Mouse (Mus musculus) fibroblast of lung, adult 2 months (primary cell): ENCODE data around the gene Camta1.
A peak's percentile ranks its signal among the peaks of the same experiment; 100 is the strongest.

Experiments used
- DNase-seq: peaks from one replicate; pipeline ENCODE4 v3.0.0-alpha.2; 2011; ENCODE audit warnings: low read depth

The Camta1 gene

GRCm38 (mm10) chr4:151200316-151200715 is 661.4 kb downstream of the Camta1 start:
- DNase-seq, result no peak

GRCm38 (mm10) chr4:151195126-151195525 is 666.5 kb downstream of the Camta1 start:
- DNase-seq, result no peak

DNA sequence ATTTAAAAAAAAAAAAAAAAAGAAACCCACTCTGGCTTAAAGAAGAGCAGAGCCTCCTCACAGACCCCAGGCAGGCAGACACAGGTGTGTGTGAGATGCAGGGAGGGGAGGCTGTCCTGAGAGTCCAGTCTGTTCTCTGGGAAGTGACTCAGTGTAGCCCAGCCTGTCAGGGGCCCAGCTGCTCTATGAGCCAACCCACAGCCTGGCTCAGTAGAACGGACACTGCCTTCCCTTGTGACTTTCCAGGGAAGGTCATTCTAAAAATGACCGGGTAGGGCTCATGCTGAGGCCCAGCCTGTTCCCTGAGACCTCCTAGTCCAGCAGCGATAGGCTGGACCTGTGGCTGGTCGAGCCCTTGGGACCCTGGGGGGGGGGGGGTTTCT is 667.0 kb downstream of the Camta1 start:
- no peak for DNase-seq

DNA sequence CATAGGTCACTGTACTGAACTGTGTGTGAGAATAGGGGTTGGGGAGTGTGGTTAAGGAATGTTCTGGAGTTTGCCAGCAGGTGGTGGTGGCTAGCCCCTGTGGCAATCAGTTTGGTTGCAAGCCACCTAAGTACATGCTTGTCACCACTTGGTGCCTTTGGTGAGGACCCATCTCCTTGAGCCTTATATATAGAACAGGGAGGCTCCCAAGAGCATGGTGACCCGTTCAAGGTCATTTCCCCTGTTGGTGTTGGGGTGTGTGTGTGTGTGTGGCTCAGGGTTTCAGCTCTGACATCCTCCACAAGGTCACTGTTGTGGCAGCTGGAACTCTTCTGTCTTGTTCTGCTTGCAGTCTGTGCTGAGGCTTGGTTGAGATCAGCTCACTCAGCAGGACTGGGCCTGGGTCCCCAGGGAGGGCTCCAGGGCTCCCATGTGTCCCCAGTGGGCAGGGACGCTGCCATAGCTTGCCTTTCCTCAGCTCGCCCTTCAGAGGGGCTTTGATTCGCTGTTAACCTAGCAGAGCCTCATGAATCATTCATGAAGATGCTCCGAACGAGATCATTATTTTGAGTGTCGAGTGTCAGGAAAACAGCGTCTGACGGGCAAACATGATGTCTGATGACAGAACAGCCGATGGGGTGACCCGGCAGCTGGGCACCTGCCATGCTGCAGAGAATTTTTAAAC is 667.5 kb downstream of the Camta1 start:
- DNase-seq, result no peak

DNA sequence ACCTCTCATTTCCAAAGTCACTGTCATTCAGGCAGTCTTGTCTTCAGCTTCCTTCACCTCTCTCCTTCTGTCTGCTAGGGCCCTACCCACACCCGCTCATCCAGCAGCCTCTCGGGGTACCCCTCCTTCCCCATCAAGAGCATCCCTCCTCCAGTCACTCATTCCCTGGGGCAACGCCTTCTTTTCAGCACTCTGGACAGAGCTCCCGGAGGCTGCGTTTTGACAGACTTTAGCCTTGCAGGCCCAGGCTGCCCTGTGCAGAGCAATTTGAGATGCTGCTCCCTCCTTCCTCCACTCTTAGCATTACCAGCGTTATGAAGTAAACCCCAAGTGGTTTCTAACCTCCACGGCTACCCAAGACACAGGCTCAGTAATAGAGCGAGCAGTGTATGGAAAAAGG is 675.2 kb downstream of the Camta1 start:
- DNase-seq, result no peak

DNA sequence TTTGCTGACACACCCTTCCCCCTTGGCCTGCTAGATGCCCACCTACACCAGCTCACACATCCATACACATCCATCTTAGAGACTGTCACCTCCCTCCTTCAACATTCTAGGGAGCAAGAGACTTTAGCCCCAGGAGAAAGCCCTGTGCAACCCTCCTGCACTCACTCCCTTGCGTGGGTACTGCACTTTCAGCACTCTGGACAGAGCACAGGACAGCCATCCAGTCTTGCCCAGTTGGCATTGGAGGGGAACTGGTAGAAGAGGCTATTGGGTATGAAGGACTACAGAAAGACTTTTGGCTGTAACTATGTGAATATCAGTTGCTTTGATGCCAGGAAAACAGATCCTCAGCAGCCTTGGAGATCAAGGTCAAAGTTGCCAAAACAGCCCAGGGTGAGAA is 675.9 kb downstream of the Camta1 start:
- no peak for DNase-seq

- no peak for DNase-seq
Observed at GRCm38 (mm10) chr4:151180394-151180902, 681.2 kb downstream of the Camta1 start.

DNA sequence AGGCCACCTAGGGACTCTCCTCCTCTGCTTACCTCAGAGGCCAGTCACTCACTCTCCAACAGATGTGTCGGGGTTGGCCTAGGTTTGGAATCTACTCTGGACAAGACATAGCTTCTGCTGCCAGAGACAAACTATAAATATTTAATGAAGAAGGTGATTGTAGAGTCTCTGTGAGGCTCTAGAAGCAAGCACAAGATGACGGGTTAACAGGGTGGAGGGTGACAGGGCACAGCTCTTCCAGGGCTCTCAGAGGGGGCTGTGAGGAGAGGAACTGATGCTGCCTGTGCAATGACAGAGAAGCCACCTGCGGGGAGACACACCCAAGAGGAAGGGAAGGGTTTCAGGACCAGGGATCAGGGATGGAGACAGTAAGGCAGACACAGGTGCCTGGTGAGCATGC is 682.0 kb downstream of the Camta1 start:
- no peak for DNase-seq

- no peak for DNase-seq
Observed at GRCm38 (mm10) chr4:151178970-151179378, 682.7 kb downstream of the Camta1 start.

- DNase-seq, result no peak
Observed at GRCm38 (mm10) chr4:151172526-151172925, 689.1 kb downstream of the Camta1 start.

GRCm38 (mm10) chr4:151171117-151171516 is 690.6 kb downstream of the Camta1 start:
- DNase-seq, result no peak

GRCm38 (mm10) chr4:151170658-151171057 is 691.0 kb downstream of the Camta1 start:
- DNase-seq, result no peak

GRCm38 (mm10) chr4:151166969-151167368 is 694.7 kb downstream of the Camta1 start:
- DNase-seq, result no peak

DNA sequence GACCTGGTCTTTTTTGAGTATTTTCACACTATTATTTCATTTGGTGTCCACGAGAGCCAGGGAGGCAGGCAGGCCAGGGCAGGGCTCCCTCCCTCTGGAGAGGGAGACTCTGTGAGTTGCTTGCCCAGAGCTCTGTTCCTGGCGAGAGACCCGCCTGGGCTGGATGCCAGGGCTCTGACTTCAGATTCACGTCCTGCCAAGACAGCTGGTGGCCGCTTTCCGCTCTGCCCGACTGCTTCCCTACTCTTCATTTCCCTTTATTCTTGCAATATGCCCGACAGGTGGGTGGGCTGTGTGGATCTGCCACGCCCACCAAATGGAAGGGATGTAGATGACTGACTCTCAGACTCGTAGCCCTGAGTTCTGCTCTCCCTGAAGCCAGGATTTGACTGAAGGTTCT is 696.1 kb downstream of the Camta1 start:
- DNase-seq, result peak; percentile 40

DNA sequence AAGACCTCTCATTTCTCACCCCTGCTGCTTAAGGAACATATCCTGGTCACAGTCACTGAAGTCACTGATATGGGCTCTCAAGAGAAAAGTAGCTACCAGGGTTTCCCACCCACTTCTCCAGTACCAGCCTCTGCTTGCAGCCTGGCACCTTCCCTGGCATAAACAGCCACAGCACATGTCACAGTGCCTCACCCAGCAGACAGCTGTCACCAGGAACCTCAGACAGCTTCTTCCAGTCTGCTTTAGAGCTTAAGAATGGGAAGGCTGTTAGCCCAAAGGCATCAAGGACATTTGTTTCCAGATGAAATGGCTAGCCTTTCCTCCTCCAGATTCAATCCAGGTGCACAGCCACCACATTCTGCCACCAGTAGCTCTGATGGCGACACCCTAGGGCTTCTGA is 697.4 kb downstream of the Camta1 start:
- DNase-seq, result no peak

DNA sequence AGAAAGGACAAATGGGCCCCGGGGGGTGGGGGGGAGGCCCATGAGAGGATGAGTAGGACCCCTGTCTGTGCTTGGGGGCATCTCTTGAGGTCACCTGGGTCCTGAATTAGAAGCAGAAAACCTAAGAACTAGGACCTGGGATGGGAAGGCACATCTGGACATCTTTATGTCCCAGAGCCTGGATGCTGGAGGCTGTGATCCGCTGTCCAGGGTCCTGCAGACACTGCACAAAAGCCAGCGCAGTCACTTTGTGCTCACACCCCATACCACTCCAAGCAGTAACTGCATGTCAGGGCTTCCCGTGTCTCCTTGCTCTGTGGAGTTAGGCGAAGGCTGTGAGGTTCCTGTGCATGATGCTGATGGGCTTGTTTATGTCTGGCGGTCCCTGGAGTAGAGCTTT is 699.8 kb downstream of the Camta1 start:
- no peak for DNase-seq

- DNase-seq, result no peak
Observed at GRCm38 (mm10) chr4:151160932-151161331, 700.7 kb downstream of the Camta1 start.

- no peak for DNase-seq
Observed at GRCm38 (mm10) chr4:151160476-151160875, 701.2 kb downstream of the Camta1 start.

DNA sequence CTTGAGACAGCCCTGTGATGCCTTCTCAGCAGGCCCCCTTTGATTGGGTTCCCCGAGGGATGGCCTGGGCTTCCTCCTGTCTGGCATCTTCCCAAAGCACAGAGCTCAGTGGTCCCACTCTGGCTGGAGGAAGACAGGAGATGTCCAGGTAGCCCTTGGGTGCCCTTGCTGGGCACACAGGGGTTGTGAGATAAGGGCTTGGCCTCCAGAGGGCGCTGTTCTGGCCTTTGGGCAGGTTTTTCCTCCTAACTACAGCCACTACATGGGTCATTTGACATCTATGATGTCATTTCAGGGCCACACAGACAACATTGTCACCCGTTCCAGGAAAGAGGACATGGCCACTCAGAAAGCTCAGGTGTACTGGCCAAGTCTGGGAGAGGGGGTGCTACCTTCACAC is 703.4 kb downstream of the Camta1 start:
- no peak for DNase-seq

GRCm38 (mm10) chr4:151156904-151157303 is 704.8 kb downstream of the Camta1 start:
- DNase-seq, result peak; percentile 17

DNA sequence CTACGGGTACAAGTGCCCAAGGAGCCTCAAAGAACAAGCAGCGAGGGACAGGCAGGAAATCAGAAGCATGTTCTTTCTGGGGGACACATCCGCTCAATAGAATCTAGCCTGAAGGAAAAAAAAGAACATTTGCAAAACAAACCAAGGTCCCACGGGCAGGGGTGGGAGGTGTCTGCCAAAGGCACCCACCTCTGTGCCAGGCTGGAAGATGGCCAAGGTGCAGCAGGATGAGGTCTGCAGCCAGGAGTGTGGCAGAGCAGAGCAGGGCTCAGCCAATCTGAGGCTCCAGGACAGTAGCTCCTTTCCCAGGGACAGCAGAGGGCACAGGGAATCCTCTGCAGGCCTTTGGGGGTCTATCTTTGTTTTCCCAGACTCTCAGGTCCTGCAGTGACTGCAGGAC is 706.1 kb downstream of the Camta1 start:
- DNase-seq, result no peak

GRCm38 (mm10) chr4:151154306-151154705 is 707.4 kb downstream of the Camta1 start:
- no peak for DNase-seq

- no peak for DNase-seq
Observed at GRCm38 (mm10) chr4:151152010-151152409, 709.7 kb downstream of the Camta1 start.

GRCm38 (mm10) chr4:151150842-151151241 is 710.8 kb downstream of the Camta1 start:
- no peak for DNase-seq
